Mouse (Mus musculus) heart, embryonic 11.5 days (tissue): ENCODE measurements around the gene Nme7. TPM values are rescaled to one million over a fixed set of nuclear protein-coding genes. Genes with fewer than 3 reads are reported as not detected.

Experiments
- ATAC-seq: fragments of 200-750 bp; cut with Nextera tagmentation; replicated peaks from 2 replicates; pipeline ENCODE4 v1.8.0; 2017; ENCODE audit warnings: moderate library complexity; ENCODE audit not compliant: insufficient number of reproducible peaks, low FRiP score, low TSS enrichment
- H3K27ac ChIP-seq: fragments of 300-500 bp; sonication (generic); 2 replicates; pipeline ENCODE4 v1.5.1; 2014; ENCODE audit warnings: mild to moderate bottlenecking, low read depth, low read length
- H3K27me3 ChIP-seq: fragments of 300-500 bp; sonication (generic); 2 replicates; pipeline ENCODE4 v1.6.1; 2014; ENCODE audit warnings: mild to moderate bottlenecking, low read length, mixed read lengths; ENCODE audit not compliant: control insufficient read depth, insufficient read depth
- H3K36me3 ChIP-seq: fragments of 300-500 bp; sonication (generic); 2 replicates; pipeline ENCODE4 v1.6.1; 2014; ENCODE audit warnings: mild to moderate bottlenecking, low read length, moderate library complexity, mixed read lengths; ENCODE audit not compliant: control insufficient read depth, insufficient read depth
- H3K4me1 ChIP-seq: fragments of 300-500 bp; sonication (generic); 2 replicates; pipeline ENCODE4 v1.6.1; 2014; ENCODE audit warnings: low read length; ENCODE audit not compliant: control insufficient read depth, insufficient read depth
- H3K4me2 ChIP-seq: fragments of 300-500 bp; sonication (generic); 2 replicates; pipeline ENCODE4 v1.6.1; 2014; ENCODE audit warnings: mild to moderate bottlenecking, moderate library complexity
- H3K4me3 ChIP-seq: fragments of 300-500 bp; sonication (generic); 2 replicates; pipeline ENCODE4 v1.5.1; 2014; ENCODE audit warnings: low read depth, low read length
- H3K9ac ChIP-seq: fragments of 300-500 bp; sonication (generic); 2 replicates; pipeline ENCODE4 v1.6.1; 2014; ENCODE audit warnings: mild to moderate bottlenecking, low read depth, low read length, moderate library complexity
- H3K9me3 ChIP-seq: fragments of 300-500 bp; sonication (generic); replicated peaks from 2 replicates; pipeline ENCODE4 v1.6.1; 2016; ENCODE audit warnings: low read length; ENCODE audit not compliant: control insufficient read depth
- WGBS: fragments of 180-500 bp; shearing (Covaris S2); extraction: QIAGEN DNeasy Blood & Tissue Kit; methylation state at CpG from one replicate; pipeline ENCODE4 v1.1.7; 2014; ENCODE audit not compliant: insufficient replicate concordance; 5-methylcytosine and 5-hydroxymethylcytosine counted together
- polyA plus RNA-seq: library from polyadenylated mRNA; unstranded; fragments of >200 nt; fragmentation: Nextera tagmentation; extraction: Ambion mirVana; gene quantifications from 2 replicates; pipeline ENCODE4 v1.2.1, GENCODE M21; 2014

Nme7 gene
- 22.0 and 22.2 TPM in 2 replicates for polyA plus RNA-seq

DNA sequence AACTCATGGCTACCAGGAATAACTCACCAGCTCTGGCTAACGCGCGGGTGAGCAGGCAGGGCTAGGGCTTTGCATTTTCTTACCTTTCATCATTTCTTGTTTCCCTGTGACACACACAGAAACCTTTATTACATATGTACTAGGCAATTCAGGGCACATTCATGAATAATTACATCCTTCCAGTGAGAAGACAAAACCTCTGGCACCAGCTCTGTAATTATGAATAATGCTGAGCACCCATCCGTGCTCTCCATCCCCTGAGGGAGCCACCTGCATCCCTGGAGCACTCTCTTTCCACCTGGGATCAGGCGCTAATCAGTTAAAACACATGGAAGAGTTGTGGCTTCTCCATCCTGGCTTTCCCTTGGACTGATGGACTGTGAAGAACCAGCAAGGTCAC is at the start of gene Nme7:
Gene Nme7, plus strand, starts transcription at position 301 of the 400 bp plus-strand sequence.
- 86% methylated on average over 5 of the region's 5 CpGs for WGBS
- ATAC-seq = no peak
- Histone ChIP-seq H3K36me3 (peaks cover 20% of the 10 kb centered on the region), H3K27ac (no peak within 1 kb of the TSS), H3K9ac (no peak within 1 kb of the TSS), H3K9me3 (no peaks in the 10 kb centered on the region), H3K4me3 (no peak within 1 kb of the TSS), H3K27me3 (no peaks in the 10 kb centered on the region), H3K4me2 (no peak within 1 kb of the TSS), H3K4me1 (peaks cover 5% of the 10 kb centered on the region; the same call in 1 of the 2 replicates)

DNA sequence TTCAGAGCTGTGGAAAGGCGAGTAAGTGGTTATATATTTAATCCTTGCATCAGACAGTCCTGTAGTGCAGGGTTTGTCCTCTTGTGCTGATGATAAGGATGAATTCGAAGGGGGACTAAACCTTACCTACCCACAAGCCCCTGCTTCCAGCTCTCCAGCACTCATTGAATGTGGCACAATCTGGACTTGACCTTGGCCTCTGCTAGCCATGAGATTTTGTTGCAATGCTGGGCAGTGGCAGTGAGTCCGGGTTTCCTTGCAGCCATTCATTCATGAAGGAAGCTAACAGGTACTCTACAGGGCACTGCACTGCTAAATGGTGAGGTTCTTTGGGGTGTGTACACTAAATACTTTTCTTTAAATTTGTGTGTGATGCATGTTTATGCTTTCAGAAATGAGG is 49.1 kb upstream of the Nme7 start:
- Histone ChIP-seq H3K4me1 (peaks cover 10% of the 10 kb centered on the region), H3K9me3 (no peaks in the 10 kb centered on the region), H3K9ac (no peak overlapping the region), H3K27ac (no peak overlapping the region), H3K36me3 (peaks cover 2% of the 10 kb centered on the region; the same call in 1 of the 2 replicates), H3K4me2 (no peak overlapping the region), H3K4me3 (no peak overlapping the region), H3K27me3 (no peaks in the 10 kb centered on the region)
- WGBS = 72% methylated on average over 3 of the region's 3 CpGs
- ATAC-seq = no peak

DNA sequence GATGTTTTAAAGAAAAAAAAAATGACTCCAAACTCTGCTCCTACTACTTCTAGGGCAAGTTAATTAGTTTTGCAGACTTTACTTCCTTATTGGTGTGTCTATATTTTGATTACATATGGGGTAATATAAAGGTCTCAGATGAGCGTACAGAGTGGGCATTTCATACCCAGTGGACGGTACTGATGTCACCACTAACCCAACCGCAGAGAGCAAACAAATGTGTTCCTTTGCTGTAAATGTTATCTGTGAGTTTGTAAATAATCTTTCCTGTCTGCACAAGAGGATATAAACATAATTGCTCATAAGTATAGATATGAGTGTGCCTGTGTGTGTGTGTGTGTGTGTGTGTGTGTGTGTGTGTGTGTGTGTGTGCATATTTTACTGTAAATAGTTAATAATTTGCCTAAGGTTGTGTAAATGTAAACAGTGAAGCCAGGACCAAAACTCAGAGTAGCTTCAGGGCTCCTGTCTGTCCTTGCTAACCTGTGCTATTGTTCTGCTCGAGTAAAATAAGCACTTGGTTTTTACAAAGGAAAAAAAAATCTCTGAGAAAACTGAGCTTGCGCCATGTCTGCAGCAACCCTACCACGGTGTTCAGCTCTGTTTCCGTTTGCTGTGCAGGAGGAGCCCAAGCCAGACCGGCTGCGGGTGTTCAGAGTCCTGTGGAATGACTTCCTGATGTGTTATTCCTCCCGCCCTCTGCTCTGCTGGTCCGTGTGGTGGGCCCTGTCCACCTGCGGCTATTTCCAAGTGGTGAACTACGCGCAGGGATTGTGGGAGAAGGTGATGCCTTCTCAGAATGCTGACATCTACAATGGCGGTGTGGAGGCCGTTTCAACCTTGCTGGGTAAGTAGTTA is 43.5 kb upstream of the Nme7 start:
- Histone ChIP-seq H3K9ac (no peak overlapping the region), H3K27ac (no peak overlapping the region), H3K4me1 (no peaks in the 10 kb centered on the region), H3K4me2 (no peak overlapping the region), H3K9me3 (no peaks in the 10 kb centered on the region), H3K4me3 (no peak overlapping the region), H3K27me3 (no peaks in the 10 kb centered on the region), H3K36me3 (peaks cover 5% of the 10 kb centered on the region)
- no peak for ATAC-seq
- WGBS = 82% methylated on average over 16 of the region's 16 CpGs

DNA sequence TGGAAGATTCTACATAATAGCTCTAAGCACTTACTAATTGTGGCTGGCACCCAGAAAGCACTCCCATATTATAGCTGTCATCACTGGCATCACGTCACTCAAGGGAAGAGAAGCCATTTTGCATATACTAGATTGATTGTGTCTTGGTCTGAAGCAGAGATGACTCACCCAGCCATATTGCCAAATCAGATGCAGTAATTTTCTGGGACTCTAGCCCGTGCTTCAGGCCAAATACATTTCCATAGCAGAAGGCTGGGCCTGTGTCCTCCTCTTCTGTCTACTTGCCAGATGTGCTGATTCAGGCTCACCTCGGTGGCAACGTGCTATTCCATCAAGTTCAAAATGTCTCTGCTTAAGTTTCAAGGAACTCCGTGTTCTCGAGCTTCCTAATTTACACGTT is 42.4 kb upstream of the Nme7 start:
- Histone ChIP-seq H3K36me3 (peaks cover 5% of the 10 kb centered on the region), H3K4me3 (no peak overlapping the region), H3K9me3 (no peaks in the 10 kb centered on the region), H3K4me1 (no peaks in the 10 kb centered on the region), H3K4me2 (no peak overlapping the region), H3K9ac (no peak overlapping the region), H3K27me3 (no peaks in the 10 kb centered on the region), H3K27ac (no peak overlapping the region)
- 83% methylated on average over 7 of the region's 7 CpGs for WGBS
- ATAC-seq = no peak

DNA sequence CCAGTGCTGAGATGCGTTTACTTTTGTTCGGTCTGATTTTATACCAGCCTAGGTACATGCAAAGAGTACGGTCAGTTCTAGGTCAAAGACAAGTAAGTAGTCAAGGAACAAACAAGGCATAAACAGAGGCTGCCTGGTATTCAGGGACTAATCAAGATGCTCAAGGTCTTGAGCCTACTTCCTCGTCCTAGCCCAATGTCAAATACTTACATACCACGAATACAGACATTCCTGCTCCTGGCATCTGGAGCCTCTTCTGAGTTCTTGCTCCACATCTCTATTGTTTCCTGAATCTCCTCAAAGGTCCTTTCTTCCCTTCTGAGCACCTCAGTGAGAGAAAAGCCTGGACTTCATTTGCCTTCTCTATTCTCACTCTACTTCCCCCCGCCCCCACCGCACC is 33.0 kb upstream of the Nme7 start:
- WGBS = 87% methylated on average over 7 of the region's 7 CpGs
- no peak for ATAC-seq
- Histone ChIP-seq H3K36me3 (no peaks in the 10 kb centered on the region), H3K4me2 (no peak overlapping the region), H3K27ac (no peak overlapping the region), H3K9me3 (no peaks in the 10 kb centered on the region), H3K4me3 (no peak overlapping the region), H3K9ac (no peak overlapping the region), H3K27me3 (no peaks in the 10 kb centered on the region), H3K4me1 (0 out of 2 replicates have a peak, but pooled peaks cover 4% of the 10 kb centered on the region)

DNA sequence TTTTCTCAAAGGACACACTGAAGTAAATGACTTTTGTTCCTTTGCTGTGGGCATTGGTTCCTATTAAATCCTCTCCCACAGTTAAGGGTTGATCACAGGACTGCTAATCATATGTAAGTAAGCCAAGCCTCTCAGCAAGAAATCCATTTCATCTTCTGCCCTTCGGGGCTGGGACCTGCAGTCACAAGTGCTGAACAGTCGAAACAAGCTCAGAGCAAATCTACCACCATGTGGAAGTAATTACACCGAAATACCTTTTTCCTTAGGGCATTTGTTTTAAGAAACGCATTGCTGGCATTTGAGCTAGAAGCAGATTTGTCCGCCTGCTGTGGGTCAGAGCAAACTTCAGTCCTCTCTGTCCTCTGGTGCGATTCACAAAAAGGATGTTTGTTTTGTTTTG is 30.3 kb upstream of the Nme7 start:
- H3K36me3 ChIP-seq = no peaks in the 10 kb centered on the region
- WGBS = 70% methylated on average over 6 of the region's 6 CpGs
- H3K27me3 ChIP-seq = no peaks in the 10 kb centered on the region
- no peak overlapping the region for H3K4me3 ChIP-seq
- no peak overlapping the region for H3K4me2 ChIP-seq
- 0 out of 2 replicates have a peak, but pooled peaks cover 4% of the 10 kb centered on the region for H3K4me1 ChIP-seq
- no peaks in the 10 kb centered on the region for H3K9me3 ChIP-seq
- no peak overlapping the region for H3K9ac ChIP-seq
- no peak for ATAC-seq
- H3K27ac ChIP-seq = no peak overlapping the region

DNA sequence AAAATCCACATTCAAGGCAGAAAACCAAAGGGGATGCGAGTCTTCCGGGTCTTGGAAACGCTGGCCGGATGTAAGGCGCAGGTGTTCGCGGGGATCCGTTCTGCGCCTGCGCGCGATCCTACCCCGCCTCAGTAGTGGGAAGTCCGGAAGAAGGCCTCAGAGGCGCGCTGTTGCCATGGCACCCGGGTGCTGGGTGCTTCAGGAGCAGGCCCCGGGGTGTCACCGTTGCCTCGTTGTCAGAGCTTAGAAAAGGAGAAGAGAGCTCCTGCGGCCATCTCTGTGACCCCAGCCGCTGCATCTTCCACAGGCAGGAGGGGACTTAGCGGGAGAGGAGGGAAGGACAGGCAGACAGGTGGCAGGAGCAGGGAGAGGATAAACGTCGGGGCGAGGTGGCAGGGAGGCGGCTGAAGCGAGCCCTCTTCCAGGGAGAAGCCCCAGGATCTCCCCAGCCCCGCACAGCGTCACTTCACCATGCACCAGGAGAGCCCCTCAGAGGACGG is 28.4 kb upstream of the Nme7 start, which contains the start of gene Ccdc181:
Gene Ccdc181, plus strand, starts transcription at position 131 of the 500 bp plus-strand sequence.
- Histone ChIP-seq H3K4me1 (0 out of 2 replicates have a peak, but pooled peaks cover 4% of the 10 kb centered on the region), H3K36me3 (no peaks in the 10 kb centered on the region), H3K9me3 (no peaks in the 10 kb centered on the region), H3K9ac (peak within 1 kb of the TSS; percentile 77), H3K27me3 (no peaks in the 10 kb centered on the region), H3K4me2 (peak within 1 kb of the TSS; percentile 90), H3K4me3 (peak within 1 kb of the TSS; percentile 73), H3K27ac (no peak within 1 kb of the TSS)
- WGBS = under 1% methylated on average over 31 of the region's 31 CpGs
- ATAC-seq = peak; percentile 98

DNA sequence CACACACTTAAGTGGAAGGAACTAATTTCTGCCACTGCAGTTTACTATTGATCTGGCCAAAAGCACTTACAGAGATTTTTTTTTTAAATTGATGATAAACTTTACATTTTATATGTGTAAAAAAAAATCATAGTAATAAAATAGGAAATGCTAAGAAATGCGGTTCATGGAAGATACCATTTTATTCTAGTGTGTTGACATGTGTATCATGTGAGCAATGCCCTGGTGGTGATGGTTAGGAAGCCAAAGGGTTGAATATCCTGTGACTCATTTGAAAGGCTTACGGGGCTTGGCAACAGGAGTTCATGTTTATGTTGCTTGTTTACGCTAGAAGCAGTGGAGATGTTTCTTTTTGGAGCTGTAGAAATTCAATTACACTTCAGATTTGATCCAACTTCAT is 27.4 kb upstream of the Nme7 start:
- no peak overlapping the region for H3K4me3 ChIP-seq
- H3K27ac ChIP-seq = no peak overlapping the region
- H3K4me1 ChIP-seq = 0 out of 2 replicates have a peak, but pooled peaks cover 4% of the 10 kb centered on the region
- H3K36me3 ChIP-seq = no peaks in the 10 kb centered on the region
- H3K4me2 ChIP-seq = no peak overlapping the region
- ATAC-seq = no peak
- H3K27me3 ChIP-seq = no peaks in the 10 kb centered on the region
- H3K9me3 ChIP-seq = no peaks in the 10 kb centered on the region
- 86% methylated on average over 3 of the region's 3 CpGs for WGBS
- H3K9ac ChIP-seq = no peak overlapping the region
